Mouse (Mus musculus) MEL (cell line): Measurements from ENCODE around the gene Gm13539. TPM values are rescaled to one million over a fixed set of nuclear protein-coding genes. Genes with fewer than 3 reads are reported as not detected.
"Not testable (repeated sequence)": the region's sequence is repeated elsewhere in the genome, so short reads cannot be mapped to it uniquely, and the experiment has no call there.

ENCODE experiments used
- DNase-seq: peaks from one replicate; pipeline ENCODE4 v3.0.0; 2011; ENCODE audit warnings: low read depth, low spot score
- H3K27ac ChIP-seq: 2 replicates; pipeline ENCODE4 v1.5.1; 2012; ENCODE audit warnings: low read depth, mild to moderate bottlenecking, control low read depth, low read length, moderate library complexity; ENCODE audit not compliant: control insufficient read depth
- H3K27me3 ChIP-seq, 2 experiments: fragments of 150-350 bp in 1 of 2; sonication (generic) in 1 of 2; 2 replicates each; pipeline ENCODE4 v1.6.1; 2012; ENCODE audit warnings: low read length in 2 of 2, mild to moderate bottlenecking in 2 of 2, improper control_type of control experiment in 1 of 2, moderate library complexity in 1 of 2; ENCODE audit not compliant: insufficient read depth in 2 of 2, control insufficient read depth in 1 of 2
- H3K36me3 ChIP-seq, 2 experiments: 2 replicates each; pipeline ENCODE4 v1.6.1; 2012 to 2014; ENCODE audit warnings: low read length in 2 of 2, improper control_type of control experiment in 1 of 2, inconsistent platforms in 1 of 2, mild to moderate bottlenecking in 1 of 2; ENCODE audit not compliant: insufficient read depth in 2 of 2, control insufficient read depth in 1 of 2
- H3K4me1 ChIP-seq, 2 experiments: fragments of 150-350 bp in 1 of 2; sonication (generic) in 1 of 2; 2 replicates each; pipeline ENCODE4 v1.6.1; 2012; ENCODE audit warnings: low read length in 2 of 2, improper control_type of control experiment in 1 of 2, mild to moderate bottlenecking in 1 of 2; ENCODE audit not compliant: insufficient read depth in 2 of 2, control insufficient read depth in 1 of 2
- H3K4me3 ChIP-seq, 2 experiments: fragments of 150-350 bp in 1 of 2; sonication (generic) in 1 of 2; 2 replicates each; pipeline ENCODE4 v1.5.1; 2012; ENCODE audit warnings: low read depth in 2 of 2, low read length in 2 of 2, mild to moderate bottlenecking in 2 of 2, moderate library complexity in 2 of 2, control low read depth in 1 of 2, improper control_type of control experiment in 1 of 2; ENCODE audit not compliant: control insufficient read depth in 1 of 2, insufficient read depth in 1 of 2
- H3K79me2 ChIP-seq: 2 replicates; pipeline ENCODE4 v1.6.1; 2012; ENCODE audit warnings: mild to moderate bottlenecking, low read length, moderate library complexity; ENCODE audit not compliant: control insufficient read depth, poor library complexity, insufficient read depth
- H3K9ac ChIP-seq: 2 replicates; pipeline ENCODE4 v1.6.1; 2012; ENCODE audit warnings: low read depth, mild to moderate bottlenecking, control low read depth, low read length, moderate library complexity; ENCODE audit not compliant: control insufficient read depth, poor library complexity, severe bottlenecking
- H3K9me3 ChIP-seq: fragments of 150-350 bp; sonication (generic); replicated peaks from 2 replicates; pipeline ENCODE4 v1.6.1; 2012; ENCODE audit warnings: mild to moderate bottlenecking, low read length, improper control_type of control experiment, moderate library complexity; ENCODE audit not compliant: insufficient read depth
- BHLHE40 ChIP-seq: IDR thresholded peaks from 2 replicates; pipeline ENCODE4 v1.6.1; 2012; ENCODE audit warnings: low read depth, mild to moderate bottlenecking, inconsistent platforms, low read length, improper control_type of control experiment, borderline replicate concordance
- CTCF ChIP-seq, 3 experiments: IDR thresholded peaks in 2 of 3; conservative IDR thresholded peaks in 1 of 3; 2 replicates each; pipeline ENCODE4 v1.5.1; 2011 to 2012; ENCODE audit warnings: low read length in 3 of 3, low read depth in 2 of 3, mild to moderate bottlenecking in 2 of 3, improper control_type of control experiment in 1 of 3, inconsistent platforms in 1 of 3, mixed read lengths in 1 of 3, moderate library complexity in 1 of 3; ENCODE audit not compliant: control insufficient read depth in 1 of 3, insufficient read depth in 1 of 3, poor library complexity in 1 of 3, severe bottlenecking in 1 of 3
- EP300 ChIP-seq, 2 experiments: IDR thresholded peaks; 2 replicates each; pipeline ENCODE4 v1.6.1; 2011; ENCODE audit warnings: improper control_type of control experiment in 2 of 2, low read length in 2 of 2, low read depth in 1 of 2, mild to moderate bottlenecking in 1 of 2
- ETS1 ChIP-seq: IDR thresholded peaks from 2 replicates; pipeline ENCODE4 v1.6.1; 2012; ENCODE audit warnings: low read depth, mild to moderate bottlenecking, inconsistent platforms, low read length, improper control_type of control experiment, moderate library complexity
- GABPA ChIP-seq: IDR thresholded peaks from 2 replicates; pipeline ENCODE4 v1.6.1; 2012; ENCODE audit warnings: low read depth, mild to moderate bottlenecking, inconsistent platforms, low read length, improper control_type of control experiment, moderate library complexity
- GATA1 ChIP-seq: IDR thresholded peaks from 2 replicates; pipeline ENCODE4 v1.6.1; 2011; ENCODE audit warnings: low read depth, low read length, improper control_type of control experiment
- MXI1 ChIP-seq: IDR thresholded peaks from 2 replicates; pipeline ENCODE4 v1.6.1; 2011; ENCODE audit warnings: mild to moderate bottlenecking, low read depth, low read length, improper control_type of control experiment
- NRF1 ChIP-seq: IDR thresholded peaks from 2 replicates; pipeline ENCODE4 v1.6.1; 2014; ENCODE audit warnings: low read depth, mild to moderate bottlenecking, inconsistent platforms, low read length, improper control_type of control experiment, moderate library complexity; ENCODE audit not compliant: poor library complexity, insufficient read depth, severe bottlenecking
- POLR2A ChIP-seq, 2 experiments: IDR thresholded peaks; 2 replicates each; pipeline ENCODE4 v1.6.1; 2011 to 2012; ENCODE audit warnings: low read length in 2 of 2, mild to moderate bottlenecking in 2 of 2, control low read depth in 1 of 2, improper control_type of control experiment in 1 of 2, low read depth in 1 of 2, moderate library complexity in 1 of 2; ENCODE audit not compliant: control insufficient read depth in 1 of 2, insufficient read depth in 1 of 2, poor library complexity in 1 of 2
- SIN3A ChIP-seq: IDR thresholded peaks from 2 replicates; pipeline ENCODE4 v1.6.1; 2012; ENCODE audit warnings: low read length, improper control_type of control experiment, inconsistent platforms
- USF1 ChIP-seq: IDR thresholded peaks from 2 replicates; pipeline ENCODE4 v1.6.1; 2014; ENCODE audit warnings: low read depth, mild to moderate bottlenecking, inconsistent platforms, low read length, improper control_type of control experiment, moderate library complexity
- USF2 ChIP-seq, 2 experiments: IDR thresholded peaks; 2 replicates each; pipeline ENCODE4 v1.6.1; 2011 to 2012; ENCODE audit warnings: improper control_type of control experiment in 2 of 2, low read length in 2 of 2, borderline replicate concordance in 1 of 2, inconsistent platforms in 1 of 2, low read depth in 1 of 2, mild to moderate bottlenecking in 1 of 2; ENCODE audit not compliant: insufficient read depth in 1 of 2
- ZKSCAN1 ChIP-seq: IDR thresholded peaks from 2 replicates; pipeline ENCODE4 v1.6.1; 2012; ENCODE audit warnings: low read depth, mild to moderate bottlenecking, inconsistent platforms, low read length, improper control_type of control experiment, moderate library complexity
- ZMIZ1 ChIP-seq: IDR thresholded peaks from 2 replicates; pipeline ENCODE4 v1.6.1; 2012; ENCODE audit warnings: low read depth, mild to moderate bottlenecking, inconsistent platforms, low read length, improper control_type of control experiment, moderate library complexity
- polyA plus RNA-seq, 2 experiments: library from polyadenylated mRNA; stranded (reverse) in 1 of 2; unstranded in 1 of 2; fragments of >175 nt in 1 of 2; fragments of >200 nt in 1 of 2; gene quantifications; 2 replicates each; pipeline versions ENCODE4 v1.2.1 to v1.2.4; 2012; ENCODE audit warnings: low replicate concordance in 2 of 2, low read depth in 1 of 2; ENCODE audit not compliant: insufficient read length in 2 of 2, insufficient read depth in 1 of 2, missing spikeins in 1 of 2
- total RNA-seq: library from RNA; depleted of rRNA; stranded (reverse); fragments of 300-350 nt; gene quantifications from 2 replicates; pipeline ENCODE4 v1.2.3, GENCODE M21; 2012; rRNA removed

Gene Gm13539
- not detected in 2 replicates for total RNA-seq
- polyA plus RNA-seq, result not detected

- Histone ChIP-seq H3K36me3 (no peaks in the 10 kb centered on the region), H3K4me1 (no peaks in the 10 kb centered on the region), H3K9me3 (no peaks in the 10 kb centered on the region), H3K27me3 (peaks cover 0 to 3% of the 10 kb centered on the region in 2 experiments; a peak in 1 of 4 replicates), H3K79me2 (no peaks in the 10 kb centered on the region), H3K27ac (no peak within 1 kb of the TSS), H3K9ac (no peak within 1 kb of the TSS), H3K4me3 (no peak within 1 kb of the TSS)
- no peak for DNase-seq
- TF ChIP-seq NRF1 (no peak), ZKSCAN1 (no peak), BHLHE40 (no peak), USF2 (IDR thresholded peaks at IDR 0.05; ENCODE audit: borderline replicate concordance in 1 of 2, insufficient read depth in 1 of 2, low read depth in 1 of 2, low read length in 2 of 2) (no peak), ZMIZ1 (no peak), EP300 (IDR thresholded peaks at IDR 0.05; ENCODE audit: low read depth in 1 of 2, low read length in 2 of 2) (no peak), POLR2A (IDR thresholded peaks at IDR 0.05; ENCODE audit: control insufficient read depth in 1 of 2, insufficient read depth in 1 of 2, low read depth in 1 of 2, low read length in 2 of 2, poor library complexity in 1 of 2) (no peak), MXI1 (no peak), USF1 (no peak)
Measured at GRCm38 (mm10) chr2:25781957-25782356, at the start of gene Gm13539. Gene Gm13539, plus strand, starts transcription at chr2:25782257.

GRCm38 (mm10) chr2:25733199-25733930, 48.7 kb upstream of the Gm13539 start:
- DNase-seq, result no peak
- Histone ChIP-seq H3K4me3 (no peak overlapping the region), H3K36me3 (no peaks in the 10 kb centered on the region), H3K9ac (no peak overlapping the region), H3K9me3 (no peaks in the 10 kb centered on the region), H3K4me1 (no peaks in the 10 kb centered on the region), H3K27ac (no peak overlapping the region), H3K79me2 (no peaks in the 10 kb centered on the region), H3K27me3 (no peaks in the 10 kb centered on the region; a peak in 1 of 4 replicates)
- TF ChIP-seq GABPA, result no peak
- TF ChIP-seq SIN3A, result no peak
- TF ChIP-seq GATA1, result no peak
- TF ChIP-seq POLR2A (IDR thresholded peaks at IDR 0.05; ENCODE audit: control insufficient read depth in 1 of 2, insufficient read depth in 1 of 2, low read depth in 1 of 2, low read length in 2 of 2, poor library complexity in 1 of 2), result no peak
- no peak for TF ChIP-seq ZKSCAN1
- TF ChIP-seq ETS1, result no peak
- no peak for TF ChIP-seq CTCF (IDR thresholded peaks at IDR 0.05 in 2 of 3, conservative IDR thresholded peaks at IDR 0.05 in 1 of 3; ENCODE audit: control insufficient read depth in 1 of 3, insufficient read depth in 1 of 3, low read depth in 2 of 3, low read length in 3 of 3, poor library complexity in 1 of 3, severe bottlenecking in 1 of 3)

GRCm38 (mm10) chr2:25736709-25737108, 45.3 kb upstream of the Gm13539 start, which contains the start of gene Obp2b:
Gene Obp2b, plus strand, starts transcription at chr2:25737009.
- H3K9ac ChIP-seq, H3K27me3 ChIP-seq, DNase-seq, H3K4me1 ChIP-seq, H3K36me3 ChIP-seq, H3K9me3 ChIP-seq, H3K4me3 ChIP-seq, H3K79me2 ChIP-seq, H3K27ac ChIP-seq: not testable (repeated sequence)
